Mouse (Mus musculus) liver, adult 2 months (tissue): ENCODE measurements around the gene Adar.

Source experiments
- CTCF ChIP-seq: fragments of 200-500 bp; IDR thresholded peaks from 2 replicates; pipeline ENCODE4 v1.5.1; 2011; ENCODE audit warnings: low read depth, low read length, control low read depth
- POLR2A ChIP-seq: fragments of 200-500 bp; IDR thresholded peaks from 2 replicates; pipeline ENCODE4 v1.6.1; 2011; ENCODE audit warnings: low read length, control low read depth; ENCODE audit not compliant: insufficient read depth; ENCODE audit errors: extremely low read depth

DNA sequence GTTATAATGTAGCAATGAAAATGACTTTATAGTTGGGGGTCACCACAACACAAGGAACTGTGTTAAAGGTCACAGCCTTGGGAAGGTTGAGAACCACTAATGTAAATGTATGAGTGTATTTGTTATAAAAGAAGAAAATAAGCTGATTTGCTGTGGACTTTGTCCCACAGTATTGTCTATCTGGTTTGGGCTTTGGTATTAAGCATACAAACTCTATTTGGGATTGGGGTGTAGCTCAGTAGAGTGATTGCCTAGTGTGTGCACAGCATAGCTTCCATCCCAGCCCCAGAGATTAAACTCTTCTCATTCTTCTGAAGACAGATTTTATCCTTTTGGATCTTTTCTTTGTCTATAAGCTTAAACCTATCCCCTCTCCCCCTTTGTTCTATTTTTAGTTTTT, 7.2 kb downstream of the Adar start:
- no peak for TF ChIP-seq CTCF
- TF ChIP-seq POLR2A, result no peak
